Mouse (Mus musculus): Measurements from ENCODE around the gene Lgi4.
A peak's percentile ranks its signal among the peaks of the same experiment; 100 is the strongest.

Gene Lgi4

GRCm38 (mm10) chr7:31051321-31052021, 7.7 kb upstream of the Lgi4 start, which contains the start of gene Fxyd7:
Gene Fxyd7 (minus strand): TSS chr7:31051467.
- no peak for DNase-seq (ENCODE audit: low read depth, low spot score)

- DNase-seq (ENCODE audit: low read depth, low spot score), result no peak
Measured at GRCm38 (mm10) chr7:31052251-31052635, 6.9 kb upstream of the Lgi4 start.

- peak; percentile 87 for DNase-seq (ENCODE audit: low read depth, low spot score)
Measured at GRCm38 (mm10) chr7:31052636-31053434, 6.3 kb upstream of the Lgi4 start.

GRCm38 (mm10) chr7:31053882-31054447, 5.2 kb upstream of the Lgi4 start:
- no peak for DNase-seq (ENCODE audit: low read depth, low spot score)

- DNase-seq (ENCODE audit: low read depth, low spot score), result no peak
Measured at GRCm38 (mm10) chr7:31054661-31055320, 4.4 kb upstream of the Lgi4 start.

- DNase-seq (ENCODE audit: low read depth, low spot score), result no peak
Measured at GRCm38 (mm10) chr7:31055354-31055824, 3.8 kb upstream of the Lgi4 start.

GRCm38 (mm10) chr7:31055883-31056282, 3.3 kb upstream of the Lgi4 start:
- DNase-seq (ENCODE audit: low read depth, low spot score), result no peak

GRCm38 (mm10) chr7:31056448-31056847, 2.7 kb upstream of the Lgi4 start:
- DNase-seq (ENCODE audit: low read depth, low spot score), result no peak

GRCm38 (mm10) chr7:31057071-31057470, 2.1 kb upstream of the Lgi4 start, which contains the start of gene Fxyd1:
Gene Fxyd1 (minus strand): TSS chr7:31057199.
- DNase-seq (ENCODE audit: low read depth, low spot score), result no peak

GRCm38 (mm10) chr7:31057730-31058129, 1.4 kb upstream of the Lgi4 start:
- no peak for DNase-seq (ENCODE audit: low read depth, low spot score)

GRCm38 (mm10) chr7:31058211-31058610, 931 bp upstream of the Lgi4 start:
- DNase-seq (ENCODE audit: low read depth, low spot score), result no peak

GRCm38 (mm10) chr7:31059919-31060620, 928 bp downstream of the Lgi4 start:
- no peak for DNase-seq (ENCODE audit: low read depth, low spot score)

- no peak for DNase-seq (ENCODE audit: low read depth, low spot score)
Measured at GRCm38 (mm10) chr7:31060621-31061010, 1.5 kb downstream of the Lgi4 start.

- DNase-seq (ENCODE audit: low read depth, low spot score), result no peak
Measured at GRCm38 (mm10) chr7:31063074-31063560, 4.0 kb downstream of the Lgi4 start.

- peak; percentile 60 for DNase-seq (ENCODE audit: low read depth, low spot score)
Measured at GRCm38 (mm10) chr7:31067836-31068235, 8.7 kb downstream of the Lgi4 start.

- DNase-seq (ENCODE audit: low read depth, low spot score), result peak; percentile 89
Measured at GRCm38 (mm10) chr7:31069491-31069890, 10.3 kb downstream of the Lgi4 start.

GRCm38 (mm10) chr7:31070324-31070723, 11.2 kb downstream of the Lgi4 start:
- DNase-seq (ENCODE audit: low read depth, low spot score), result no peak

GRCm38 (mm10) chr7:31072326-31072725, 13.2 kb downstream of the Lgi4 start:
- DNase-seq (ENCODE audit: low read depth, low spot score), result peak; percentile 54

- no peak for DNase-seq (ENCODE audit: low read depth, low spot score)
Measured at GRCm38 (mm10) chr7:31073546-31073945, 14.4 kb downstream of the Lgi4 start.

GRCm38 (mm10) chr7:31074061-31074712, 15.0 kb downstream of the Lgi4 start:
- DNase-seq (ENCODE audit: low read depth, low spot score), result no peak

GRCm38 (mm10) chr7:31074713-31075069, 15.5 kb downstream of the Lgi4 start:
- no peak for DNase-seq (ENCODE audit: low read depth, low spot score)
